Mouse (Mus musculus) erythroblast, embryonic 14.5 days (primary cell): ENCODE measurements around the gene Pam. TPM values are rescaled to one million over a fixed set of nuclear protein-coding genes. Genes with fewer than 3 reads are reported as not detected.

Experiments
- H3K27me3 ChIP-seq: 2 replicates; pipeline ENCODE4 v1.6.1; 2012; ENCODE audit warnings: inconsistent platforms; ENCODE audit not compliant: control insufficient read depth
- H3K36me3 ChIP-seq: 2 replicates; pipeline ENCODE4 v1.6.1; 2012; ENCODE audit warnings: mild to moderate bottlenecking, inconsistent platforms; ENCODE audit not compliant: control insufficient read depth
- H3K4me1 ChIP-seq: 2 replicates; pipeline ENCODE4 v1.6.1; 2012; ENCODE audit warnings: inconsistent platforms; ENCODE audit not compliant: control insufficient read depth
- H3K4me3 ChIP-seq: replicated peaks from 2 replicates; pipeline ENCODE3; 2012; ENCODE audit warnings: moderate library complexity, mild to moderate bottlenecking, inconsistent platforms
- H3K9me3 ChIP-seq: 2 replicates; pipeline ENCODE4 v1.6.1; 2012; ENCODE audit warnings: low read length, inconsistent platforms, mixed read lengths; ENCODE audit not compliant: control insufficient read depth
- GATA1 ChIP-seq: IDR thresholded peaks from 2 replicates; pipeline ENCODE4 v1.6.1; 2012; ENCODE audit warnings: low read length, inconsistent platforms, mixed read lengths
- TAL1 ChIP-seq: IDR thresholded peaks from 3 replicates; pipeline ENCODE4 v1.6.1; 2012; ENCODE audit warnings: low read length, inconsistent platforms, mixed read lengths
- polyA plus RNA-seq: library from polyadenylated mRNA; stranded (reverse); fragments of >175 nt; gene quantifications from 2 replicates; pipeline ENCODE4 v1.2.3, GENCODE M21; 2012

The Pam gene
- polyA plus RNA-seq, 1 experiment: 0.12 TPM

DNA sequence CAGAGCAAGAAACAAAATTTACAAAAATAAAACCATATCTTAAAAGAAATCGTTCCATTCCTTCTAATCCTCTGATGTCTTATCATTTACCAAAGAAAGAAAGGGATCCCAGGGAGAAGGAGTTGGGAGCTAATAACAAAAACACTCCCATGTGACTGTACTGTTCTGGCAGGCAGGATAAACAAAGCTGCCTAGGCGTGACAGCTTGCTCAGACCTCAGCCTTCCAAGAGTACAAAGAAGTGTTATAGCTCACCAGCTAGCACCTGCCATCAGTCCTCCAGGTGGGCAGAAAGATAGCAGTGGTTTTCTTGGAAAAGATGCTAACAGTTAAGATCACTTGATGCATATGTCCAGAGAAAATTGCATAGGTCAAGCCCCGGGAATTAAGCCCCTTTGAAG, 157.4 kb downstream of the Pam start:
- no peaks in the 10 kb centered on the region for H3K27me3 ChIP-seq
- H3K36me3 ChIP-seq: no peaks in the 10 kb centered on the region
- no peak overlapping the region for H3K4me3 ChIP-seq
- no peak for TF ChIP-seq GATA1
- TF ChIP-seq TAL1: no peak
- H3K4me1 ChIP-seq: no peaks in the 10 kb centered on the region
- no peaks in the 10 kb centered on the region for H3K9me3 ChIP-seq

DNA sequence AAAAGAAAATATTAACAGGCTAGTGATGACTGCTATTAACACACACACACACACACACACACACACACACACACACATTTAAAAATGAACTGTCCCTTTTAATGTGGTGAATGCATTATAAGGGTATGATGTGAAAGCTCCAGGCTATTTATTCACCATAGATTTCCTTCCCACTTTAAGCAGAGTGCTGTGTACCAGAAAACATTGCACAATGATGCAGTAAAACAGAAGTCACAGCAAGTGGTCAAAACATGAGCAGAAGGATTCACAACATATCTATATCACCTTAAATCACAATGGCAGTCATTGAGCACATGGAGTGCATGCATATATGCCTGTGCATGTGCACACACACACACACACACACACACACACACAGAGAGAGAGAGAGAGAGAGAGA, 160.5 kb downstream of the Pam start:
- no peak for TF ChIP-seq GATA1
- no peak for TF ChIP-seq TAL1
- H3K36me3 ChIP-seq: no peaks in the 10 kb centered on the region
- H3K9me3 ChIP-seq: no peaks in the 10 kb centered on the region
- H3K4me3 ChIP-seq: no peak overlapping the region
- no peaks in the 10 kb centered on the region for H3K27me3 ChIP-seq
- H3K4me1 ChIP-seq: no peaks in the 10 kb centered on the region

DNA sequence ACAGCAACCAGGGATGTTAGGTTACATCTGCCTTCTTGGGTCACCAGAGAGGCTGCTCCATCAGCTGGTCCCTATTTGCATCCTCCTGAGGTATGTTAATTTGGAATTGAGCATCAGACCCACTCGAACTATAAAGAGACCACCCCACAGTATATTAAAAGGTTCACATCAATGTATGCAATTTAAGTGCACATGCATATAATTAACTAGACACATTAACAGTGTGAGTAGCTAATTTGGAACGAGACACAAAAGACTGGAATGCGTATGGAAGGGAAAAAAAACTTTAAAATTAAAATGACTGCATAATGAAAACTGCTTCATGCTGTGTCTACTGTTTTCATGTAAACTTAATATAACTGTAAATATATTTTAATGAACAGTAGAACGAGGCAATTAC, 164.2 kb downstream of the Pam start:
- Histone ChIP-seq H3K4me3 (no peak overlapping the region), H3K9me3 (no peaks in the 10 kb centered on the region), H3K36me3 (no peaks in the 10 kb centered on the region), H3K27me3 (no peaks in the 10 kb centered on the region), H3K4me1 (no peaks in the 10 kb centered on the region)
- no peak for TF ChIP-seq GATA1
- TF ChIP-seq TAL1: no peak

DNA sequence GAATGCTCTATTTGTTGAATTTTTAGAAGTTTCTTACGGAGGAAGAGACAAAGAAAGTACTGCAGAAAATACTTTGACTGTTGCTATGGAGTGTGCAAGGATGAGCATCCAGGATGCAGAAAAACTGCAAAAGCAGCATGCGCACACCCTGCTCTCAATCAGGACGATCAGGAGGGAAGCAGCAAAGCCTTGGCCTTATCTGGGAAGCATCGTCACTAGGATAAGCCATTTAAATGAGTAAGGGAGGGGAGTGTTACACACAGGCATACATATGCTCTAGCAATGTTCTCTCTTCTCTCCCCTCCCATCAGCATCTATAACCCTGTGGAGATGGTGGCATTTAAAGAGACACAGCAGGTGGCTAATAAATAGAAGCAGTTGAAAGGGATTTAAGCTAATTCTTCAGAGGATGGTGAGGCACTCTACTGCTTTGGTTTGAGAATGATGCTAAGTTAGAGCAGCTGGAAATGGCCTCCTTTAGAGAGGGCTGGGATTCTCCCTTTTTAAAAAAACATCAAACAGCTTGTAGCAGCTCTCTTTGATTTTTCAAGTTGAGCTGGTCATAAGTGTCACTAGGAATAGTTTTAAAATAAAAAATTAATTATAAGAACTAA, 165.9 kb downstream of the Pam start:
- H3K9me3 ChIP-seq: no peaks in the 10 kb centered on the region
- H3K4me1 ChIP-seq: no peaks in the 10 kb centered on the region
- TF ChIP-seq TAL1 (no peak), GATA1 (no peak)
- no peak overlapping the region for H3K4me3 ChIP-seq
- H3K36me3 ChIP-seq: no peaks in the 10 kb centered on the region
- H3K27me3 ChIP-seq: no peaks in the 10 kb centered on the region

DNA sequence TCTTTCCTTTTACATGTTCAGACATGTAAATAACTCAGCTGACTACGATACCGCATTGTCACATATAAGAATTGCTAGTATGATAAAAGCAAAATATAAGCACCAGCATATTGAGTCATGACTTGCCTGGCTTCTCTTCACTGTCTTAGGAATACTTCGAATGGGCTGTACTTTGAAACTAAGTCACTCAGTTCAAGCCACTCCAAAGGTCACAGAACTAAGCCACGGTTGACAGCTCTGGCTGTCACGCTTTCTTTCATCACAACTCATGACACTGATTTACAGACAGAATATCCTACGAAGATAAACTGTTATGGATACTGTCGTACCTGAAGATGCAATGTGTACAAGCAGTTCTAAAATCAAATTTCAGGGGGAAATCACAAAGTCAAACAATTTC, 168.7 kb downstream of the Pam start:
- TF ChIP-seq TAL1 (no peak), GATA1 (no peak)
- Histone ChIP-seq H3K9me3 (no peaks in the 10 kb centered on the region), H3K27me3 (no peaks in the 10 kb centered on the region), H3K4me3 (no peak overlapping the region), H3K4me1 (no peaks in the 10 kb centered on the region), H3K36me3 (no peaks in the 10 kb centered on the region)

DNA sequence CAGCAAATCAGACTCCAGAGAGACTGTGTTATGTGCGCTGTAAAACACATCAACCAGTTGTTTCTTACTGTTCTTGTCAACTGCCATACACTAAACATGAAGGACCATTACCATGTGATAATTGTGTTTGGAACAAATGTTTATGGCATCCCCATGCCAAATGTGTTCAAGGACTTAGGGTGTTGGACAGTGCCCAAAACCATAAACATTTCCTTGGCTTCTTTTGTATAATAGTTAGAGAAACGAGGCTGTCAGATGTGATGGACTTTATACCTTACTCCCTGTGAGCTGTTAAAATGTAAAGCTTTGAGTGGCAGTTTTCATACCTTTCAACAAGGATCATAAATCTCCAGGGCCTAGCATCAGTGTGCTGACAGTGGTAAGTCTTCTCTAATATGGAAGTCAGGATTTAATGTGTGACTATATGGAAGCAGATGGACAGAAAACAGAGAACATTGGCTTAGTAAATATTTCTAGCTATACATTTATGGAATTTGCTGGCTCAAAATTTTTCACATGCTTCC, 169.4 kb downstream of the Pam start:
- Histone ChIP-seq H3K9me3 (no peaks in the 10 kb centered on the region), H3K4me1 (no peaks in the 10 kb centered on the region), H3K36me3 (no peaks in the 10 kb centered on the region), H3K4me3 (no peak overlapping the region), H3K27me3 (no peaks in the 10 kb centered on the region)
- TF ChIP-seq TAL1 (no peak), GATA1 (no peak)

DNA sequence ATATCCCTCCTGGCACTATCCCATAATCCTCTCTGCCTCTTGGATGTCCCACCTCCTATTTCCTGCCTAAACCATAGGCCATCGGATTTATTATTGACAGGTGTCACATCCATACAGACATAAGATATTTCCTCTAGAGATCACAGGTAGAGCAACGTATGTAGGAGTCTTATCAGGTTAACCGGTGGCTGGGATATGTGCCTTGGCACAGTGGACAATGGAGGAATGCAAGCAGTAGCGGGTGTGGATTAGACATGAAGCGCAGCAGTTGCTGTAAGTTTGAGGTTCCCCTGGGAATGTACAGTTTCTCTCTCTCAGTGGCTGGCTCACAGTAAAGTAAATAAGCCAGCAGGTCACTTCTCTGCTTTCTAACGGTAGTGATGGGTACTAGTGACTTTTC, 173.1 kb downstream of the Pam start:
- TF ChIP-seq GATA1 (no peak), TAL1 (no peak)
- H3K9me3 ChIP-seq: no peaks in the 10 kb centered on the region
- H3K27me3 ChIP-seq: no peaks in the 10 kb centered on the region
- H3K4me3 ChIP-seq: no peak overlapping the region
- H3K36me3 ChIP-seq: no peaks in the 10 kb centered on the region
- no peaks in the 10 kb centered on the region for H3K4me1 ChIP-seq

DNA sequence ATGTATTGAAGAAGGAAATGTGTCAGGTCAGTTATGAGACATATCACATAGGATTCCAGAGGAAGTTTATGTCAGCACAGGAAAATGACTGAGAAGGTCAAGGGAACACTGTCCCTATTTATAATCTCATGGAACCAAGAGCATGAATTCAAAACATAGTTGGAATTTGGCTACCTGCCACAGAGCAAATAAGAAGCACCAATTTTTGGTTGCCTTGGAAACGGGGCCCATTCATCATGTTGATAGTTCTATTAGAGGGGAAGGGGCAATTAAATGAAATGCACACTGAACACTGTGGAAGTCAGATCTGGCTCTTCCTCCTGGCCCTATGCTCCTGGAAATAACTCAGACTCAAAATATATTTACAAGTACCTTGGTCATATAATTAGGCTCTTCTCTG, 173.6 kb downstream of the Pam start:
- Histone ChIP-seq H3K36me3 (no peaks in the 10 kb centered on the region), H3K27me3 (no peaks in the 10 kb centered on the region), H3K4me3 (no peak overlapping the region), H3K4me1 (no peaks in the 10 kb centered on the region), H3K9me3 (no peaks in the 10 kb centered on the region)
- TF ChIP-seq TAL1 (no peak), GATA1 (no peak)

DNA sequence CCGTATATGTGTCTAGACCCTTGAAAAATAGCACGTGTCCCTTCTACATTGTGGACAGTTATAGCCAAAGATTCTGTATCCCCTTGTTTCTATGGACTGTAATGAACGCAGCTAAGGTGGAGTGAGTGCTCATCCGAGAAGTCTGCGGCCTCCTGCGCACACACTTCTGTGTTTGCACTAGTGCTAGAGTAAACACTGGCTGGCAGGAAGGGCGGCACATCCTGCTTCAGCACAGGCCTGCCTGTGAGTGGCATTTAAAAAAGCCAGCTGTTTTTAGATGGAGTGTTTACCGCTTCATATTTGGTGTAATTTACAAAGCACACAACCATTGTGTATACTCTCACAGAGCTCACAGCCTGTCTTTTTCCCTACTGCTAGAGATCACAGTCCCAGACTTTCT, 177.0 kb downstream of the Pam start:
- no peaks in the 10 kb centered on the region for H3K27me3 ChIP-seq
- H3K4me3 ChIP-seq: no peak overlapping the region
- no peaks in the 10 kb centered on the region for H3K9me3 ChIP-seq
- no peaks in the 10 kb centered on the region for H3K36me3 ChIP-seq
- H3K4me1 ChIP-seq: no peaks in the 10 kb centered on the region
- TF ChIP-seq GATA1: no peak
- no peak for TF ChIP-seq TAL1

DNA sequence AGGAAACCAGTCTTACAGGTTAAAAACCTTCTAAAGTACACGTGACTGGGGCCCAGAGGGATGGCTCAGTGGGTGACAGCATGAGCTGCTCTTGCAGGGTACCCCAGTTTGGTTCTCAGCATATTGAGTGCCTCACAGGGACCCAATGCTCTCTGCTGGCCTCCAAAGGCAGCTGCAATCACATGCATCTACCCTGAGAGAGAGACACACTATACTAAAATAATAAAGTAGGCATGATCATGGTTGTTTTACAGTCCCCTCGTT, 178.5 kb downstream of the Pam start:
- TF ChIP-seq GATA1 (no peak), TAL1 (no peak)
- H3K4me1 ChIP-seq: no peaks in the 10 kb centered on the region

More for the DNA sequence above, 178.5 kb downstream of the Pam start:
- no peaks in the 10 kb centered on the region for H3K27me3 ChIP-seq
- H3K4me3 ChIP-seq: no peak overlapping the region
- H3K9me3 ChIP-seq: no peaks in the 10 kb centered on the region
- no peaks in the 10 kb centered on the region for H3K36me3 ChIP-seq
